Mouse (Mus musculus): Measurements from ENCODE around the gene Slc34a3.

- TF ChIP-seq POLR2A (IDR thresholded peaks at IDR 0.05; ENCODE audit: borderline replicate concordance, extremely low read depth, low read depth, low read length) (no peak), CTCF (IDR thresholded peaks at IDR 0.05; ENCODE audit: insufficient read depth, low read length) (no peak)
These were observed 3.9 kb upstream of the Slc34a3 start for GRCm38 (mm10) chr2:25238106-25238505.

Data from lung, adult 2 months (tissue).